Mouse (Mus musculus): ENCODE data around the gene Abcb5.
"Not testable (repeated sequence)": the region's sequence is repeated elsewhere in the genome, so short reads cannot be mapped to it uniquely, and the experiment has no call there.

The Abcb5 gene

GRCm38 (mm10) chr12:118966321-118966720, at the start of gene Abcb5:
Gene Abcb5 (minus strand): TSS chr12:118966421.
- no peak for DNase-seq

- DNase-seq = no peak
These were observed 33.0 kb upstream of the Abcb5 start for GRCm38 (mm10) chr12:118999230-118999629.

GRCm38 (mm10) chr12:118994328-118995166, 28.3 kb upstream of the Abcb5 start:
- DNase-seq = peak; percentile 9

DNA sequence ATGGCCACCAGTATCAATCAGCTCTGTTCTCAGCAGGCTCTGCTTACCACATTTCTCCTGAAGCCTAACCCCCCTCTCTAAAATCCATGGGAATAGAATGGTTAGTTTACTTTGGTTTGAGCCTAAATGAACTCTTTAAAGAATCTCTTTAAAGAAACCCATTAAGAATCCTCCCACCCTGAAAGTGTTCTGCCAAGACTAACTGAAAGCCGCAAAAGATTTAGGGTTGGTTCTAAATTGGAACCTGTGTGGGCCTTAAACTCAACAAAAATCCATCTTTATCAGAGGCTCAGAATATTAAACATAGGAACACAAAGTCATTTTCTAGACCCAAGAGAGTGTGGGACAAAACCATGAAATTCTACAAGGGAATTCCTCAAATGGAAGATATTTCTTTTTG, 18.6 kb upstream of the Abcb5 start:
- no peak for DNase-seq

GRCm38 (mm10) chr12:118930386-118931318, 35.6 kb downstream of the Abcb5 start:
- DNase-seq = peak; percentile 19

- no peak for DNase-seq
These were observed 39.4 kb downstream of the Abcb5 start for GRCm38 (mm10) chr12:118926813-118927281.

DNA sequence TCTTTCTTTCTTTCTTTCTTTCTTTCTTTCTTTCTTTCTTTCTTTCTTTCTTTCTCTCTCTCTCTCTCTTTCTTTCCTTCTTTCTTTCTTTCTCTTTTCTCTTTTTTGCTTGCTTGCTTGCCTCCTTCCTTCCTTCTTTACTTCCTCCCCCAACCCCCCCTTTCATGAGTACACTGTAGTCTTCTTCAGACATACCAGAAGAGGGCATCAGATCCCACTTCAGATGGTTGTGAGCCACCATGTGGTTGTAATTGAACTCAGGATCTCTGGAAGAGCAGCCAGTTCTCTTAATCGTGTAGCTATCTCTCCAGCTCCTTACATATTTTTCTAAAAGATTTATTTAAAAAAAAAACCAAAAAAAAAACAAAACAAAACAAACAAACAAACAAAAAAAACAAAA, 42.3 kb downstream of the Abcb5 start:
- DNase-seq = not testable (repeated sequence)

GRCm38 (mm10) chr12:118917771-118918170, 48.5 kb downstream of the Abcb5 start:
- DNase-seq = no peak

DNA sequence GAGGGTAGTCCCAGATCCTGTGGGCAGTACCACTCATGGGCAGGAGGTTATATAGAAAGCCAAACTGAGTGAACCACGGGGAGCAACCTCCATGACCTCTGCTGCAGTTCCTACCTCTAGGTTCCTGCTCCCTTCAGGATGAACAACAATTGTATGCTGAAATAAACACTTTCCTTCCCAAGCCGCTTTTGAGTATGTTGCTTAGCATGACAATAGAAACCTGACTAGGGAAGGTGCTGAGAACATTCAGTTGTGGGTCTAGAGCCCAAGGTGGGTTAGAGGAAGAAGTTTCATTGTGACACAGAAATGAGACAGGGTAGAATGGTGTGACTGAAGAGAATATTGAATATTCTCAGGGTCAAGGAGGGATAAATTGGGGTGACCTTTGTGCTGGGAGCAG, 55.9 kb downstream of the Abcb5 start:
- no peak for DNase-seq

- no peak for DNase-seq
These were observed 64.0 kb downstream of the Abcb5 start for GRCm38 (mm10) chr12:118902249-118902648.

- DNase-seq = no peak
These were observed 78.3 kb downstream of the Abcb5 start for GRCm38 (mm10) chr12:118887964-118888363.

GRCm38 (mm10) chr12:118882790-118883189, 83.4 kb downstream of the Abcb5 start:
- DNase-seq = no peak

DNA sequence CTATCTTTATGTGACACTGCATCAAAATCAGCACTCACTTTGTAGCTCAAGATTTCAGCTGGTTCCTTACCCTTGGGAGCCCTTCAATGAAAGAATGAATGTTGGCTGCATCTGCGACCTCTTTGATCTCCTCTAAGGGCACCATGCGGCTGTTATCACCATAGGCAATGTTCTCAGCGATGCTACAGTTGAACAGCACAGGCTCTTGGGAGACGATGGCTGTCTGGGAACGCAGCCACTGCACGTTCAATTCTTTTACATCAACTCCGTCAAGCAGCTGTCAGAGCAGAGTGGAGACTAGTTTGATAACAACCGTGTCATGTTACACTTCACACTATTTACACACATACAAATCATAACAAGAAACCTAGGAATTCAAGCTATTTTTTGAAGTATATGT, 93.5 kb downstream of the Abcb5 start:
- no peak for DNase-seq

DNA sequence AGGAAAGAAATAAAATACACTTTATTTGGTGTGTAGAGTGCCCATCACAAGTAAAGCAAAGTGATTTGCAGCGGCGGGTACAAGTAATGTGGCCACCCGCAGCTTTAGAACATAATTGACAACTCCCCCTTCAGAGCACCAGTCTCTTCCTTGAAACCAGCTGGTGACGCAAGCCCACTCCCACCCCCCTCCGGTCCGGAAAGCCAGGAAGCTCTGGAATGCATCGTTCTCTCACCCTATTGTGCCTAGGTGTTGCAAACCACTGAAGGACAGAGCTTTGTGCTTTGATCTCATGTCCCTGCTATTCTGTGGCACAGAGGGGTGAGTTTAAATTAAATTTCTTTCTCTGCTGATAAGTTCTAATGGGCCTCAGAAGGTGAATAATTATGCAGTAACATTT, 110.1 kb downstream of the Abcb5 start:
- DNase-seq = no peak

- DNase-seq = peak; percentile 40
These were observed 111.3 kb downstream of the Abcb5 start for GRCm38 (mm10) chr12:118854831-118855453.

GRCm38 (mm10) chr12:118854401-118854800, 111.8 kb downstream of the Abcb5 start:
- DNase-seq = no peak

GRCm38 (mm10) chr12:118853331-118853730, 112.9 kb downstream of the Abcb5 start:
- no peak for DNase-seq

DNA sequence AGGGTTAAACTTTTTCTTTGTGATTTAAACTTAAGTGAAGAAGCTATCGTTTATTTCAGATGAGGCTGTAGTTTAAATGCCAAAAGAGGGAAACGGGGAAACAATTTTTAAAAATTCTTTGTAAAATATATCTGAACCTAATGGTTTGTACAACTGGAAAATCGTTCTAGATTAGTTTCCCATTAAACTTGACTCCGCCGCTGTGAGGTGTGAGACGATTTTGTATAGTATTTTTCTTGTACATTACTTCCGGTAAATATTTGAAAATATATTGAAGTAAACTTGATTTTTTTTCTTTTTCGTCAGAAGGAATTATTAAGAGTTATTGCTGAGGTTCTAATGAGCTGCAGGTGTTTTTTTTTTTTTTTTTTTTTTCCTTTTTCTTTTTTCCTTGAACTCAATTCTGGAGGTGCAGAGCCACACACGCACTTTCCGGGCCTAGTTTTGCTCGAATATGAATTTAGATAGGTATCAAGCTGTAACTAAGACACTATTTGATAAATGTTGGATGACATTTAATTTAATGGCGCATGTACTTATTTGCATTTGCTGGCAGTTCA, 115.3 kb downstream of the Abcb5 start:
- DNase-seq = no peak

DNA sequence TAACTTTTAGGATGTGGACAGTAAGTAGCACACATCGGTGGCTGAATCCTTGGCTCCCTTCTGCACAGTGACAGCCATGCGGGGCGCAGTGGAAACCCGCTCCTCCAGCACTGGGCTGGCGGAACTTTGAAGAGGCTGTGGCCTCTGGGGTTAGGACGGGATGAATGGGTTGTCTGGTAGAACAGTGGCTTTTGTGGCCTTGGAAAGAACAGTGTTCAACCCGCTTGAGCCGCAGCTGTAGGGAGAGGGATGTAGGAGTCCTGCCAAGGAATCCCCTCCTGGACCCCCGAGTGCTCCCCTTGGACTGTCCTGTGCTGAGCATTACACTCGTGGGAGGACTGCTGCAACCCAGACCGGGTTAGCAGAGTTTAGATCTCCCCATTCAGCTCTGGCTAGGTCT, 116.2 kb downstream of the Abcb5 start:
- DNase-seq = no peak

- DNase-seq = no peak
These were observed 116.9 kb downstream of the Abcb5 start for GRCm38 (mm10) chr12:118849203-118849861.

GRCm38 (mm10) chr12:118848496-118849202, 117.6 kb downstream of the Abcb5 start:
- no peak for DNase-seq
